Mouse (Mus musculus): ENCODE results near the gene Cpsf3.

- TF ChIP-seq GATA1 (IDR thresholded peaks at IDR 0.05; ENCODE audit: borderline replicate concordance, low read length) (no peak), FLI1 (IDR thresholded peaks at IDR 0.05; ENCODE audit: low read length) (no peak)
Observed at GRCm38 (mm10) chr12:21340674-21341073, 55.5 kb downstream of the Cpsf3 start.

Measured in megakaryocyte, embryonic 14.5 days (primary cell).